Mouse (Mus musculus) hindbrain, embryonic 14.5 days (tissue): ENCODE data around the gene Sirt4. TPM values are rescaled to one million over a fixed set of nuclear protein-coding genes. Genes with fewer than 3 reads are reported as not detected.

Experiments
- ATAC-seq: fragments of 200-750 bp; cut with Nextera tagmentation; 2 replicates; pipeline ENCODE4 v1.8.0; 2017; ENCODE audit warnings: moderate number of reproducible peaks, mild to moderate bottlenecking, moderate TSS enrichment, moderate library complexity; ENCODE audit not compliant: low FRiP score
- DNase-seq: peaks from one replicate; pipeline ENCODE4 v3.0.0-alpha.2; 2015; ENCODE audit warnings: low spot score
- H3K27ac ChIP-seq: fragments of 300-500 bp; sonication (generic); 2 replicates; pipeline ENCODE4 v1.5.1; 2014; ENCODE audit warnings: mild to moderate bottlenecking, moderate library complexity
- H3K27me3 ChIP-seq: fragments of 300-500 bp; sonication (generic); 2 replicates; pipeline ENCODE4 v1.6.1; 2014; ENCODE audit warnings: mild to moderate bottlenecking, low read length, mixed read lengths; ENCODE audit not compliant: control insufficient read depth, insufficient read depth
- H3K36me3 ChIP-seq: fragments of 300-500 bp; sonication (generic); replicated peaks from 2 replicates; pipeline ENCODE4 v1.6.1; 2014; ENCODE audit not compliant: control insufficient read depth, insufficient read depth
- H3K4me1 ChIP-seq: fragments of 300-500 bp; sonication (generic); replicated peaks from 2 replicates; pipeline ENCODE4 v1.6.1; 2014; ENCODE audit warnings: antibody characterized with exemption, low read length, mixed read lengths; ENCODE audit not compliant: control insufficient read depth, insufficient read depth
- H3K4me2 ChIP-seq: fragments of 300-500 bp; sonication (generic); replicated peaks from 2 replicates; pipeline ENCODE4 v1.6.1; 2014; ENCODE audit warnings: mild to moderate bottlenecking, moderate library complexity
- H3K4me3 ChIP-seq: fragments of 300-500 bp; sonication (generic); replicated peaks from 2 replicates; pipeline ENCODE4 v1.5.1; 2014; ENCODE audit warnings: mild to moderate bottlenecking, low read length
- H3K9ac ChIP-seq: fragments of 300-500 bp; sonication (generic); 2 replicates; pipeline ENCODE4 v1.6.1; 2014
- H3K9me3 ChIP-seq: fragments of 300-500 bp; sonication (generic); 2 replicates; pipeline ENCODE4 v1.6.1; 2016; ENCODE audit warnings: low read length; ENCODE audit not compliant: control insufficient read depth
- WGBS: fragments of 180-500 bp; shearing (Covaris S2); extraction: QIAGEN DNeasy Blood & Tissue Kit; methylation state at CpG from one replicate; pipeline ENCODE4 v1.1.7; 2014; 5-methylcytosine and 5-hydroxymethylcytosine counted together
- polyA plus RNA-seq: library from polyadenylated mRNA; unstranded; fragments of >200 nt; fragmentation: Nextera tagmentation; extraction: Ambion mirVana; gene quantifications from 2 replicates; pipeline ENCODE4 v1.2.1, GENCODE M21; 2014

The Sirt4 gene
- polyA plus RNA-seq, 1 experiment from 2014 or later = 19.1 TPM

DNA sequence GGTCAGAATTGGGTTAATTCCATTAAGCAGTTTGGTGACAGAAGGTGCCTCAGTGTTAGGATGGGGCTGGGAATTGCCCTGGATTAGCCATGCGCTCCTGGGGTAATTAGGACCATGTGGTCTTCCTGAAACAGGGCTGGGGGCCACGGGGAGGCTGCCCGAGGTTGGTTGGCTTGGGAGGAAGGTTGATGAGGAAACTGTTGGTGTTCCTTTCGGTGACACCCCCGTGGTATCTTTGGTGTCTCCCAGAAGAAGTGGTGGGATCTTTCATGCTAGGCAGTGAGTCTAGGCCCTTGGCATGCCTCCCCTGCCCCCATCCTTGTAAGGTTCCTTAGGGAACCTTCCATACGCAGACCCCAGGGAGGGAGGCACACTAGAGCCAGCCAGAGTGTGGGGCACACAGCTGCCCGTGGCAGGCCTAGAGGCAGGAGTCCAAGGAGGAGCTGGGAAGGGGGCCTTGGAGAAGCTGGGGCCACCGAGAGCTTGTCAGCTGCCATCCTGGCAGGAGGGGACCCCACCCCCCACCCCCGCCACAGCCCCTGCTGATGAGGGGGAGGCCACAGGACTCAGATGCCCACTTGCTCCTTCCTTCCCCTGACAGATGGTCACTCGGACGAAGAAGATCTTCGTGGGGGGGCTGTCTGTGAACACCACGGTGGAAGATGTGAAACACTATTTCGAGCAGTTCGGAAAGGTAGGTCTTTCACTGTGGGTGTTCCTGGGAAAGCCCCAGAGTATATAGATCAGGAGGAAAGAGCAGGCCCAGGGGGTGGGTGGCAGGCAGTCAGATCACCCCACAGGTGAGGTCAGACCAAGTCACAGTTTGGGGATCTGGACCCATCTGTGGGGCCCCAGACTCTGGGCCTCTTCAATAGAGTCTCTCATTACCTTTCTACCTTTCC is 49.4 kb downstream of the Sirt4 start:
- ATAC-seq (no peak), DNase-seq (no peak)
- peak overlapping the region; percentile 83 for H3K4me2 ChIP-seq
- 12% methylated on average over 15 of the region's 15 CpGs for WGBS
- peaks cover 44% of the 10 kb centered on the region for H3K36me3 ChIP-seq
- peak overlapping the region; percentile 80 for H3K9ac ChIP-seq
- no peaks in the 10 kb centered on the region for H3K27me3 ChIP-seq
- no peaks in the 10 kb centered on the region for H3K9me3 ChIP-seq
- peak overlapping the region; percentile 28 for H3K4me3 ChIP-seq
- H3K27ac ChIP-seq = peak overlapping the region; percentile 100
- H3K4me1 ChIP-seq = peaks cover 85% of the 10 kb centered on the region

DNA sequence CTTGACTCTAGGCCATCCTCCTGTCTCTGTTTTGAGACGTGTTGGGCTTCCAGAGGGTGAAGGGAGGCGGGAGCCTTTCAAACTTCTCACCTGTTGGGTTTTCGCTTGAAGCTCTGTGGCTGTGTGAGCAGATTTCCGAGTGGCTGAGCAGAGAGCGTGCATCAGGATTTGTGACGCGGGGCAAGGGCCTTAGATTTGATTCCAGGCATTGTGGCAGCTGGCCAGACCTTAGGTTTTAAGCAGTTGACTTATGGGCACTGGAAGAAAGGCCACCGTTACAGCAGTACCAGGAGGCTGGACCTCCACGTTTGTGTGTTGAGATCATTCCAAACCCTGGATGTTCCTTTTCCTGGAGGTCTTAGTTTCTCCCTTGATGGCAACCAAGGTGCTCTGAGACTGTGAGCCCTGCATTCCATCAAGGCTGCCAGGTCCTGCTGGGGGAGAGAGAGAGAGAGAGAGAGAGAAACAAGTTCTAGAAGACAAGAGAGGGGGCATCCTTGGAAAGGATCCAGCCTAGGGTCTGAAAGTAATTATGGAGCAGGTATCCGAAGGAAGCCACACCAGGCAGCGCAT is 50.2 kb downstream of the Sirt4 start:
- WGBS = 16% methylated on average over 11 of the region's 11 CpGs

DNA sequence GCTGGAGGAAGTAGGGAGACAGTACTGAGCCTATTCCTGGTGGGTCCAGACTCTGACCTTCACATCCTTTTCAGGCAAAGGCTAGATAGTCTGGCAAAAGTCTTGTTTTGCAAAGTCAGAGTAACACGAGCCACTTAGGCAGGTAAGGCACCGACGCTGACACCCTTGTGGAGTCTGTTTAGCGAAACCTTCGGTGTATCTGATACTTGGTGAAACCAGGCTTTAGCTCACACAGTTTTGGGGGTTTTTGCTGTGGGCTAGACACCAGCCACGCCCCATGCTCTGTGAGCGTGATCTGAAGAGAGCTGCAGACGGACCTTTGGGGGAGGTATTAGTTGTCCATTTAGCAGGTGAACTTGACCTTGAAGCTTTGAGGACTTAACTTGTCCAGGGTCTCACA is 51.3 kb downstream of the Sirt4 start:
- H3K4me3 ChIP-seq = peak overlapping the region; percentile 98
- peaks cover 25% of the 10 kb centered on the region for H3K36me3 ChIP-seq
- no peaks in the 10 kb centered on the region for H3K27me3 ChIP-seq
- H3K4me1 ChIP-seq = peaks cover 80% of the 10 kb centered on the region
- WGBS = 63% methylated on average over 8 of the region's 8 CpGs
- peak overlapping the region; percentile 100 for H3K9ac ChIP-seq
- no peaks in the 10 kb centered on the region for H3K9me3 ChIP-seq
- DNase-seq (no peak), ATAC-seq (no peak)
- H3K27ac ChIP-seq = peak overlapping the region; percentile 100
- H3K4me2 ChIP-seq = peak overlapping the region; percentile 83

More for the DNA sequence above, 50.2 kb downstream of the Sirt4 start:
- H3K4me3 ChIP-seq = peak overlapping the region; percentile 28
- peak overlapping the region; percentile 80 for H3K9ac ChIP-seq
- H3K27ac ChIP-seq = peak overlapping the region; percentile 100
- DNase-seq (no peak), ATAC-seq (no peak)
- H3K4me2 ChIP-seq = peak overlapping the region; percentile 83
- H3K27me3 ChIP-seq = no peaks in the 10 kb centered on the region
- peaks cover 36% of the 10 kb centered on the region for H3K36me3 ChIP-seq
- H3K9me3 ChIP-seq = no peaks in the 10 kb centered on the region
- peaks cover 84% of the 10 kb centered on the region for H3K4me1 ChIP-seq

DNA sequence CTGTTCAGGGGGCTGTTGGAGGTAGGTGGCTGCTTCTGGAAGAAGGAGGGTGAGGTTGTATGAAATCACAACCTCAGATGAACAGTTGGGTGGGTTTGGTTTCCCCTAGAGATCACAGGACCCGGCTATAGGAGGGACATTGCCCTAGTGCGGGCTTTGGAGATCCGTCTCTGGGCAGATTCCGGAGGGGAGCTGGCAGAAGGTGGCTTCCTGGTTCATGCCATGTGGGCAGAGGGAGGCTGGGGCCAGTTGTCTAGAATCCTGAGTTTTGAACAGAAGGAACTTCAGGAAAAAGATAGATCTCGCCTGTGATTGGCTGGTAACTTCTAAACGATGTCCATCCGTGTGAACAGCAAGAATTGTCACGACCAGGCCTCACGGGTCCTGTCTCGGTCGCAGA is 52.1 kb downstream of the Sirt4 start:
- Histone ChIP-seq H3K27me3 (no peaks in the 10 kb centered on the region), H3K36me3 (peaks cover 20% of the 10 kb centered on the region), H3K4me1 (peaks cover 76% of the 10 kb centered on the region), H3K9me3 (no peaks in the 10 kb centered on the region), H3K27ac (peak overlapping the region; percentile 100), H3K9ac (peak overlapping the region; percentile 100), H3K4me3 (peak overlapping the region; percentile 98), H3K4me2 (peak overlapping the region; percentile 83)
- DNase-seq = no peak
- WGBS = 31% methylated on average over 11 of the region's 11 CpGs
- no peak for ATAC-seq

DNA sequence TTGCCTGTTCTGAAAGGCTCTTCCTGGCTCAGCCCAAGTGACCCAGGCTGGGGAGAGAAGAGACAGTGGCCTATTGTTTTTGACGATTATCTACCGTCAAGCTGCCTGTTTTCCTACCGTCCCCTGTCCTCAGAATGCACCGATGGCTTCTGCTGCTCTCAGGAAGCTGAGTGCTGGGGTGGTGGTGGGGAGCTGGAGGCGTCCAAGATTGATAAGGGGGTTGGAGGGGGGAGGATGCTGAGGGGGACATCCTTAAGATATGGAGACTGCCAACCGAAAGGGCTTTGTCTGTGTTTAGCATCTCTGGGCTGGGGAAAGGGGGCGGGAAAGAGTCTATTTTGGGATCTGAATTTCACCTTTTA is 52.6 kb downstream of the Sirt4 start:
- Histone ChIP-seq H3K36me3 (peaks cover 20% of the 10 kb centered on the region), H3K4me2 (peak overlapping the region; percentile 83), H3K4me3 (peak overlapping the region; percentile 98), H3K27ac (peak overlapping the region; percentile 100), H3K9me3 (no peaks in the 10 kb centered on the region), H3K27me3 (no peaks in the 10 kb centered on the region), H3K4me1 (peaks cover 70% of the 10 kb centered on the region), H3K9ac (peak overlapping the region; percentile 100)
- no peak for DNase-seq
- no peak for ATAC-seq
- 2% methylated on average over 7 of the region's 7 CpGs for whole genome bisulfite sequencing

DNA sequence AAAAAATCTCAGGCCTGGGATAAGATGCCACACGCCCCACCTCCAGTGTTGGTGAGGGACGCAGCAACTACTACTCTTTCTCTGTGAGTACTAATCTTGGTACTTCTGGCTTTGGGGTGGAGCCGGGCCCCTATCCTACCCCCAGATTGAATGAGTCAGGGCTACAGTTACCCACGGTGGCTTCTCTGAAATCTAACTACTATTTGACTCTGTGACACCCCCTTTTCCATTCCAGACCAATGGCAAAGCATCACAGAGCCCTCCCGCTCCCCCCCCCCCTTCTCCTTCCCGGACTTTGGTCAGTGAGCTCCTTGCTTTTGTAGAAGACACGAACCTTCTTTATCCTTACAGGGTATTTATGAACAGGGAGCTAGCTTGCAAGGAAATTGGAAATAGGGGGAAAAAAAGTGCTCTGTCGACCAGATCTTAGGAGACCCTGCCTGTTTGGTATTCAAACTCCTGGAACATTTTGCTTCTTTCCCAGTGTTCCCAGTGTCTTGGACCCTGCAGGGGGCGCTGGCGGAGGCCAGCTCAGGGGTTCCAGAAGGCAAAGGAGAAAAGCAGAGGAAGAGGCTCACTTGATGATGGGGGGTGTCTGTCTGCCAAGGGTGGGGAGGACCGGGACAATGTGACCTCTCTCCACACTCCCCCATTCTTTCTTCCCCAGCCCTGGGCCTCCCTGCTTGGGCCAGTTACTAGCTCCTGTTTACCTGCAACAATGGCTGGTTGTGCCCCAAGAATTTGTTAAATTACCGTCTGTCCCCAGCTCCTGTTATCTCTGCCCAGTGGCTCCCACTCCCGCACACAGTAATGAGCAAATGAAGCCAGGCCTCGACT is 53.2 kb downstream of the Sirt4 start:
- Histone ChIP-seq H3K9me3 (no peaks in the 10 kb centered on the region), H3K27ac (peak overlapping the region; percentile 100), H3K9ac (peak overlapping the region; percentile 100), H3K4me1 (peaks cover 64% of the 10 kb centered on the region), H3K36me3 (peaks cover 20% of the 10 kb centered on the region), H3K27me3 (no peaks in the 10 kb centered on the region), H3K4me3 (peak overlapping the region; percentile 98), H3K4me2 (peak overlapping the region; percentile 83)
- DNase-seq = peak; percentile 68
- 4% methylated on average over 14 of the region's 14 CpGs for WGBS
- ATAC-seq = no peak

DNA sequence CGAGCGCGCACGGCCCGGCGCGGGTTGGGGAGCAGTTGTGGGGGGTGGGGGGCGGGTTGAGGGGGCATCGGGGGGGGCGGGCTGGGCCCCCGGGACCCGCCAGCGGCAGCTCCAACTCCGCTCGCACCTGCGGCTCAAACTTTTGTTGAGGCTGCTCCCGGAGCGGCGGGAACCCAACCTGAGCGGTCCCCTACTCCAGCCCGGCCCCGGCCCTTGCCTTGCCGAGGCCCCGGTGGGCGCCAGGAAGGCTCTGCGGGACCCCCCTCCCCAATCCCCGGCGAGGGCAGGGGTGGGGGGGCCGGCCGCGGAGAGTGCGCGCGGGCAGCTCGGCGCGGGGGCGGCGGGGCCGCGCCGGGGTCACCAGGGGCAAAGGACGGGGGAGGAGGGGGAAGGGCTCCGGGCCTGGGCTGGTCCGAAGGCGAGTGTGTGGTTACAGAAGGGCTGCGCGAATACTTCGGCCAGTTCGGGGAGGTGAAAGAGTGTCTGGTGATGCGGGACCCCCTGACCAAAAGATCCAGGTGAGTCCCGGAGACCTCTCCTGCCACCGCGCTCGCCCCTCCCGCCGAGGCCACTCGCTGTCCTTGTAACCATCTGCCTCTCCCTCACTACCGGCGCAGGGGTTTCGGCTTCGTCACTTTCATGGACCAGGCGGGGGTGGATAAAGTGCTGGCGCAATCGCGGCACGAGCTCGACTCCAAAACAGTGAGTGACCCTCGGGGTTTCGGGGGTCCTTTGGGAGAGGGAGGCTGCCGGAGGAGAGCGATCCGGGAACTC is 54.2 kb downstream of the Sirt4 start:
- peak overlapping the region; percentile 100 for H3K27ac ChIP-seq
- H3K9ac ChIP-seq = peak overlapping the region; percentile 100
- peaks cover 55% of the 10 kb centered on the region for H3K4me1 ChIP-seq
- H3K27me3 ChIP-seq = no peaks in the 10 kb centered on the region
- DNase-seq (no peak), ATAC-seq (no peak)
- WGBS = under 1% methylated on average over 63 of the region's 73 CpGs
- H3K4me3 ChIP-seq = peak overlapping the region; percentile 98
- peak overlapping the region; percentile 83 for H3K4me2 ChIP-seq
- H3K9me3 ChIP-seq = no peaks in the 10 kb centered on the region
- peaks cover 20% of the 10 kb centered on the region for H3K36me3 ChIP-seq

DNA sequence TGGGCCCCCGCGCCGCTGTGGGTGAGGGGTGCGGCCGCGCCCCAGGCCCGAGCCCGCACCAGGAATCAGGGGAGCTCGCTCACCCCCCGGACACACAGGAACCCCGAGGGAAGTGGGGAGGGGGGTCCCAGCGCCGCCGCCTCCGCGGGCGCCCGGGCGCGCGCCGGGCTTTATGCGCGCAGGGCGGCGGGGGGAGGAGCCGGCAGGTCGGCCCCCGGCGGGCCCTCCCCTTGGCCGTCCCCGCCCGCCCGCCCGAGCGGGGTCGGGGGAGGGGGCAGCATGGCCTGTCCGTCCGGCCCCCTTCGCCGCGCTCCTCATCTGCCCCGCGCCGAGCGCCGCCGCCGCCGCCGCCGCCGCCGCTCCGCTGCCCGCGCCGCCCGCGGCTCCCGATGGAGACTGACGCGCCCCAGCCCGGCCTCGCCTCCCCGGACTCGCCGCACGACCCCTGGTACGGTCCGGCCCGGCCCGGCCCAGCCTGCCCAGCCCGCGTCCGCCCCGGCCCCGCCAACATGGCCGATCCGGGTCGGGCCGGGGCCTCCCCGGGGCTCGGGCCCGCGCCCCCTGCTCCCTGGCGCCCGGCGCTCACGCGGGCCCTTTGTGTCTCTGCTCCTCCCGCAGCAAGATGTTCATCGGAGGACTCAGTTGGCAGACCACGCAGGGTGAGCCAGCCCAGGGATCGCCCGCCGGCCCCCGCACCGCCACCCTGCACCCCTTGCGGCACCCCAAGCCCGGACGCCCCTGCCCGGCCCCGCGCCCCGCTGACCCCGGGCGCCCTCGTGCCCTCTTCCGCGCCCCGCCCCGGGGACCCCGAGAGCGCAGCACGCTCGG is 55.0 kb downstream of the Sirt4 start, which contains the start of gene Msi1:
TSS of gene Msi1 (plus strand) at position 241 of the 828 bp plus-strand sequence.
- Histone ChIP-seq H3K4me2 (peak within 1 kb of the TSS; percentile 83), H3K27me3 (no peaks in the 10 kb centered on the region), H3K9ac (peak within 1 kb of the TSS; percentile 100), H3K4me3 (peak within 1 kb of the TSS; percentile 98), H3K36me3 (peaks cover 20% of the 10 kb centered on the region), H3K27ac (peak within 1 kb of the TSS; percentile 100), H3K4me1 (peaks cover 47% of the 10 kb centered on the region), H3K9me3 (no peaks in the 10 kb centered on the region)
- under 1% methylated on average over 43 of the region's 117 CpGs for WGBS
- ATAC-seq (peak; percentile 72), DNase-seq (no peak)
